Mouse (Mus musculus) bone marrow, adult 2 months (tissue): ENCODE results near the gene Oas3.

Experiments used
- CTCF ChIP-seq: fragments of 200-500 bp; IDR thresholded peaks from 2 replicates; pipeline ENCODE4 v1.5.1; 2011; ENCODE audit warnings: low read length, control low read depth; ENCODE audit not compliant: control insufficient read depth, insufficient read depth
- POLR2A ChIP-seq: fragments of 200-500 bp; IDR thresholded peaks from 2 replicates; pipeline ENCODE4 v1.6.1; 2011; ENCODE audit warnings: low read depth, mild to moderate bottlenecking, control low read depth, low read length, borderline replicate concordance; ENCODE audit not compliant: control insufficient read depth

DNA sequence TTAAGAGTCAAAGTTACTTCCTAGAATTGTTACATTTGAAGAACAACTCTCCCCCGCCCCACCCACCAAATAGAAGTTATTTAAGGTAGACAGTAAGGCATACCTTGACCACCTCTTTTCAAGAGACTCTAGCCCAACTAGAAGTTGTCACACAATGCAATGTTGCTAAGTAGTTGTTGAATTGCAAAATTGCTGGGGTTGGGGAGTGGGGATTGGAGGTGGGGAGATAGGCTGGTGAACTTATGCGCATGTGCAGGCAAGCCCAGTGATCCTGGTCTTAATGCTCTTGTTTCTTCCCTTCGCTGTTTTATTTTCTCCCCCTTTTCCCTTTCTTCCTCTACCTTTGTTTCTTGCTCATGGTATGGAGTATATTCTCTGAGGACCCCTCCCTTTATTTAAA is 43.8 kb downstream of the Oas3 start:
- TF ChIP-seq CTCF: no peak
- TF ChIP-seq POLR2A: no peak
